Mouse (Mus musculus) myocyte (in vitro differentiated cells): ENCODE measurements around the gene Pik3r5.

Source experiments
- CEBPB ChIP-seq: IDR thresholded peaks from 2 replicates; pipeline ENCODE4 v1.6.1; 2011; ENCODE audit warnings: mild to moderate bottlenecking, moderate library complexity; ENCODE audit not compliant: poor library complexity, insufficient read depth, severe bottlenecking
- E2F4 ChIP-seq: IDR thresholded peaks from one replicate; pipeline ENCODE4 v1.6.1; 2011; ENCODE audit warnings: mild to moderate bottlenecking, control low read depth, moderate library complexity; ENCODE audit not compliant: insufficient read depth
- MYOG ChIP-seq, 3 experiments: IDR thresholded peaks; one replicate each; pipeline ENCODE4 v1.6.1; 2011; ENCODE audit warnings: control low read depth in 2 of 3, low read depth in 2 of 3, mild to moderate bottlenecking in 2 of 3; ENCODE audit not compliant: insufficient read length in 2 of 3, control insufficient read depth in 1 of 3, insufficient read depth in 1 of 3
- POLR2A ChIP-seq: IDR thresholded peaks from one replicate; pipeline ENCODE4 v1.6.1; 2011; ENCODE audit warnings: low read depth, mild to moderate bottlenecking, control low read depth, moderate library complexity; ENCODE audit not compliant: insufficient read length
- POLR2AphosphoS2 ChIP-seq: IDR thresholded peaks from one replicate; pipeline ENCODE4 v1.6.1; 2011; ENCODE audit warnings: low read depth, control low read depth; ENCODE audit not compliant: insufficient read length
- REST ChIP-seq: IDR thresholded peaks from one replicate; pipeline ENCODE4 v1.6.1; 2011; ENCODE audit warnings: mild to moderate bottlenecking, control low read depth, moderate library complexity; ENCODE audit not compliant: insufficient read depth, insufficient read length
- TCF12 ChIP-seq: IDR thresholded peaks from one replicate; pipeline ENCODE4 v1.6.1; 2011; ENCODE audit warnings: mild to moderate bottlenecking, control low read depth; ENCODE audit not compliant: poor library complexity, insufficient read depth, severe bottlenecking
- USF1 ChIP-seq: IDR thresholded peaks from one replicate; pipeline ENCODE4 v1.6.1; 2011; ENCODE audit warnings: low read depth, mild to moderate bottlenecking, control low read depth, moderate library complexity

DNA sequence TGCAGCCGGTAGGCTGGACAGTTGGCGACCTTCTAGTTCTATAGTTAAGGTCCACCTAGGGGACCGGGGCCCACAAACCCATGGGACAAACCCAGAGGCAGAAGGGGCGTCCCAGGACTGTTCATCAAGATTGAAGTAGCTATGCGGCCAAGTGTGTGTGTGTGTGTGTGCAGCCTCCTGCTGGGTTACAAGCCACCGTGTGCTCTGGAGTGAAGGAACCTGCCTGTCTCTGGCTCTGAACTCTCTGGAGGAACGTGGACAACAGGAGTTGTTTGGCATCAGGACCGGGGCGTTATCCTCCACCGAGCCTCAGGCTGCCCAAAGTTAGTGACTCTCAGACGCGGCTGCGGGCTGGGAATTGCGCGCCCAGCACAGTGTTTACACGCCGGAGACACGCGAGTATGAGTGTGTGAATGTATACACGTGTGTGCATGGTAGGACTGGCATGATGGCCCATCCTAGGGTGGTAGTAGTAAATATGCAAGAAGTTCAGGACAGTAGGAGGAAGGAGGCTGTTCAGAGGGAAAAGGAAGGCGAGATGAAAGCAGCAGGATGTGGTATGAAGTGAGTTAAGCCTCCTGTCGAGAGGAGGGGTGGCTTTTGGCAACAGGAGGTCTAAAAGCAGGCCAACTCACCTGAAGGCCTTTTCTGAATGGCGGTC, 570 bp downstream of the Pik3r5 start:
- TF ChIP-seq POLR2A (no peak), TCF12 (no peak), CEBPB (no peak), MYOG (IDR thresholded peaks at IDR 0.05; ENCODE audit: control insufficient read depth in 1 of 3, insufficient read depth in 1 of 3, insufficient read length in 2 of 3, low read depth in 2 of 3) (no peak), REST (no peak), POLR2AphosphoS2 (no peak), USF1 (no peak), E2F4 (no peak)
